18 mouse cellular contexts compared by ENCODE assay signal in genomic region chr11:11140622-11141021, GRCm38 (mm10). TPM values are rescaled to one million over a fixed set of nuclear protein-coding genes. Genes with fewer than 3 reads are reported as not detected.
"Had no signal": no experiment of that assay in that cellular context is flagged by ENCODE, and none has a peak within 500 bp of the region (broad histone marks: within the 10 kb centered on the region; RNA-seq: fewer than 3 reads in every experiment).

No protein-coding gene starts in this region.

- DNase-seq: kidney, adult 2 months; kidney, postnatal 25 days; layer of hippocampus, postnatal 36 days; liver; lung, adult 2 months; lung, postnatal 14 days; midbrain, embryonic 14.5 days; thymus, adult 2 months; thymus, postnatal 14 days; thymus, postnatal 4 days had no signal

- ATAC-seq: liver, embryonic 12.5 days had no signal

- H3K9ac ChIP-seq: limb, embryonic 13.5 days; liver, embryonic 12.5 days; liver, embryonic 15.5 days had no signal

- H3K27me3 ChIP-seq: limb, embryonic 13.5 days; liver, embryonic 12.5 days; liver, embryonic 15.5 days had no signal

- H3K27ac ChIP-seq: kidney, postnatal 0 days; left cerebral cortex, adult 2 months; limb, embryonic 10.5 days; limb, embryonic 13.5 days; liver, embryonic 12.5 days; liver, embryonic 15.5 days had no signal

- H3K9me3 ChIP-seq: limb, embryonic 10.5 days; limb, embryonic 13.5 days; liver, embryonic 12.5 days; liver, embryonic 15.5 days had no signal

- H3K4me3 ChIP-seq: left cerebral cortex, adult 2 months; limb, embryonic 10.5 days; limb, embryonic 13.5 days; liver, embryonic 12.5 days; liver, embryonic 15.5 days had no signal

- H3K4me2 ChIP-seq: limb, embryonic 13.5 days; liver, embryonic 12.5 days; liver, embryonic 15.5 days; midbrain, embryonic 11.5 days had no signal

- H3K36me3 ChIP-seq: limb, embryonic 10.5 days; limb, embryonic 13.5 days; liver, embryonic 12.5 days; liver, embryonic 15.5 days had no signal

- H3K4me1 ChIP-seq: limb, embryonic 10.5 days; limb, embryonic 13.5 days; liver, embryonic 12.5 days; liver, embryonic 15.5 days had no signal

RNA-seq across cellular contexts. Expression of gene Vwc2, which starts 26.6 kb away (rescaled TPM):
- total RNA-seq: megakaryocyte-erythroid progenitor cell, adult 5-6 weeks had no signal
